Mouse (Mus musculus) C2C12 (cell line): ENCODE data around the gene Lrrc18. TPM values are rescaled to one million over a fixed set of nuclear protein-coding genes. Genes with fewer than 3 reads are reported as not detected.

Source experiments
- H3K27me3 ChIP-seq: one replicate; pipeline ENCODE4 v1.6.1; 2011; ENCODE audit not compliant: control insufficient read depth, insufficient read depth, insufficient read length
- H3K36me3 ChIP-seq: one replicate; pipeline ENCODE4 v1.6.1; 2011; ENCODE audit not compliant: control insufficient read depth, insufficient read depth
- H3K4me3 ChIP-seq: one replicate; pipeline ENCODE4 v1.5.1; 2011; ENCODE audit warnings: mild to moderate bottlenecking, control low read depth; ENCODE audit not compliant: poor library complexity, insufficient read depth, severe bottlenecking
- H3K79me2 ChIP-seq: one replicate; pipeline ENCODE4 v1.6.1; 2011; ENCODE audit not compliant: control insufficient read depth, insufficient read depth
- H3K79me3 ChIP-seq: one replicate; pipeline ENCODE4 v1.6.1; 2011; ENCODE audit warnings: low read depth, control low read depth
- H3ac ChIP-seq: one replicate; pipeline ENCODE3; 2011; ENCODE audit warnings: low read depth; ENCODE audit not compliant: control insufficient read depth, insufficient read length
- CEBPB ChIP-seq: IDR thresholded peaks from one replicate; pipeline ENCODE4 v1.6.1; 2011; ENCODE audit warnings: low read depth, mild to moderate bottlenecking, control low read depth, moderate library complexity
- CTCF ChIP-seq: IDR thresholded peaks from one replicate; pipeline ENCODE4 v1.5.1; 2011; ENCODE audit not compliant: control insufficient read depth, insufficient read depth, insufficient read length
- FOSL1 ChIP-seq: IDR thresholded peaks from one replicate; pipeline ENCODE4 v1.8.0; 2011; ENCODE audit warnings: mild to moderate bottlenecking, low read length; ENCODE audit not compliant: poor library complexity, insufficient read depth, severe bottlenecking
- MAX ChIP-seq: IDR thresholded peaks from one replicate; pipeline ENCODE4 v1.6.1; 2011; ENCODE audit warnings: mild to moderate bottlenecking, control low read depth
- MYOD1 ChIP-seq: IDR thresholded peaks from one replicate; pipeline ENCODE4 v1.6.1; 2011; ENCODE audit warnings: low read depth; ENCODE audit not compliant: control insufficient read depth, insufficient read length
- MYOG ChIP-seq: IDR thresholded peaks from one replicate; pipeline ENCODE4 v1.6.1; 2011; ENCODE audit not compliant: control insufficient read depth, insufficient read length; ENCODE audit errors: extremely low read depth
- USF1 ChIP-seq: IDR thresholded peaks from one replicate; pipeline ENCODE4 v1.6.1; 2011; ENCODE audit warnings: low read depth, mild to moderate bottlenecking, control low read depth, moderate library complexity
- long read RNA-seq, 2 experiments: library from polyadenylated mRNA; unstranded; transcript quantifications; one replicate each; pipeline ENCODE4 v2.0.0; 2019 to 2020
- polyA plus RNA-seq: library from polyadenylated mRNA; unstranded; fragments of >200 nt; fragmentation: generic; extraction: Trizol; gene quantifications from one replicate; pipeline ENCODE4 v1.2.1, GENCODE M21; 2012; ENCODE audit warnings: missing spikeins

Gene Lrrc18
- polyA plus RNA-seq: not detected
- long read RNA-seq, experiment 1: 0 reads
- long read RNA-seq, experiment 2: 0 reads

- H3ac ChIP-seq: no peak within 1 kb of the TSS
- TF ChIP-seq MAX (no peak), CTCF (no peak), MYOG (no peak), USF1 (no peak), MYOD1 (no peak), FOSL1 (no peak), CEBPB (no peak)
- no peaks in the 10 kb centered on the region for H3K79me3 ChIP-seq
- H3K27me3 ChIP-seq: peaks cover 9% of the 10 kb centered on the region
- no peaks in the 10 kb centered on the region for H3K36me3 ChIP-seq
- no peak within 1 kb of the TSS for H3K4me3 ChIP-seq
- no peaks in the 10 kb centered on the region for H3K79me2 ChIP-seq
Measured at GRCm38 (mm10) chr14:32991082-32991481, at the start of gene Lrrc18. Gene Lrrc18 (plus strand): TSS chr14:32991382.

- TF ChIP-seq CEBPB: no peak
- no peak for TF ChIP-seq USF1
- no peak for TF ChIP-seq MAX
- TF ChIP-seq FOSL1: no peak
- TF ChIP-seq MYOG: no peak
- no peak for TF ChIP-seq CTCF
- no peak for TF ChIP-seq MYOD1
- H3K79me3 ChIP-seq: no peaks in the 10 kb centered on the region
- no peaks in the 10 kb centered on the region for H3K36me3 ChIP-seq
- no peak overlapping the region for H3K4me3 ChIP-seq
- no peaks in the 10 kb centered on the region for H3K79me2 ChIP-seq
- peaks cover 35% of the 10 kb centered on the region for H3K27me3 ChIP-seq
- no peak overlapping the region for H3ac ChIP-seq
Measured at GRCm38 (mm10) chr14:32947512-32947911, 43.7 kb upstream of the Lrrc18 start.

- Histone ChIP-seq H3ac (no peak overlapping the region), H3K36me3 (no peaks in the 10 kb centered on the region), H3K27me3 (peaks cover 45% of the 10 kb centered on the region), H3K79me2 (no peaks in the 10 kb centered on the region), H3K79me3 (no peaks in the 10 kb centered on the region), H3K4me3 (no peak overlapping the region)
- no peak for TF ChIP-seq FOSL1
- TF ChIP-seq MAX: no peak
- no peak for TF ChIP-seq CEBPB
- TF ChIP-seq USF1: no peak
- no peak for TF ChIP-seq CTCF
- TF ChIP-seq MYOG: no peak
- no peak for TF ChIP-seq MYOD1
Measured at GRCm38 (mm10) chr14:32950312-32951301, 40.6 kb upstream of the Lrrc18 start.

- peaks cover 51% of the 10 kb centered on the region for H3K27me3 ChIP-seq
Measured at GRCm38 (mm10) chr14:32956486-32956885, 34.7 kb upstream of the Lrrc18 start.

GRCm38 (mm10) chr14:32958671-32959070, 32.5 kb upstream of the Lrrc18 start:
- TF ChIP-seq MYOG (no peak), CEBPB (no peak), USF1 (no peak), FOSL1 (no peak), CTCF (no peak), MYOD1 (no peak), MAX (no peak)
- Histone ChIP-seq H3K4me3 (no peak overlapping the region), H3K79me2 (no peaks in the 10 kb centered on the region), H3K79me3 (no peaks in the 10 kb centered on the region), H3ac (no peak overlapping the region), H3K36me3 (no peaks in the 10 kb centered on the region), H3K27me3 (peaks cover 41% of the 10 kb centered on the region)

More at GRCm38 (mm10) chr14:32956486-32956885, 34.7 kb upstream of the Lrrc18 start:
- Histone ChIP-seq H3ac (no peak overlapping the region), H3K4me3 (no peak overlapping the region), H3K36me3 (no peaks in the 10 kb centered on the region), H3K79me3 (no peaks in the 10 kb centered on the region), H3K79me2 (no peaks in the 10 kb centered on the region)
- TF ChIP-seq MYOG (no peak), FOSL1 (no peak), MAX (no peak), CEBPB (no peak), USF1 (no peak), MYOD1 (no peak), CTCF (no peak)

- Histone ChIP-seq H3ac (no peak overlapping the region), H3K36me3 (no peaks in the 10 kb centered on the region), H3K79me3 (no peaks in the 10 kb centered on the region), H3K4me3 (no peak overlapping the region), H3K79me2 (no peaks in the 10 kb centered on the region), H3K27me3 (peaks cover 44% of the 10 kb centered on the region)
- no peak for TF ChIP-seq FOSL1
- no peak for TF ChIP-seq USF1
- peak; percentile 20 for TF ChIP-seq CTCF
Measured at GRCm38 (mm10) chr14:32960481-32960880, 30.7 kb upstream of the Lrrc18 start.
